In genomic region chr8:97389651-97390050, GRCm38 (mm10) we compare ENCODE assay signal across 14 mouse cellular contexts.
A peak's percentile ranks its signal among the peaks of the same experiment; 100 is the strongest.
DNase-seq lines count a peak whose midpoint lies in the region; ATAC-seq lines count a peak whose summit lies in the region.
"Had no signal": no experiment of that assay in that cellular context is flagged by ENCODE, and none has a peak within 500 bp of the region (broad histone marks: within the 10 kb centered on the region; RNA-seq: fewer than 3 reads in every experiment).

No protein-coding gene starts in this region.

- 3% methylated on average over 7 of the region's 7 CpGs for WGBS in limb, embryonic 11.5 days
- 9% methylated on average over 7 of the region's 7 CpGs for WGBS in limb, embryonic 10.5 days

- no peak overlapping the region for H3K4me3 ChIP-seq in limb, embryonic 11.5 days (ENCODE audit: low read depth, low read length)
- H3K4me3 ChIP-seq in limb, embryonic 10.5 days: no peak overlapping the region
- H3K4me3 ChIP-seq: embryonic facial prominence, embryonic 13.5 days; heart, embryonic 10.5 days; midbrain, embryonic 13.5 days had no signal

- no peak overlapping the region for H3K27ac ChIP-seq in limb, embryonic 11.5 days (replicated peaks; ENCODE audit: low read depth, low read length)
- H3K27ac ChIP-seq in limb, embryonic 10.5 days: no peak overlapping the region; the same call in 1 of the 2 replicates
- H3K27ac ChIP-seq: embryonic facial prominence, embryonic 13.5 days; heart, embryonic 10.5 days; midbrain, embryonic 13.5 days had no signal

- peak overlapping the region; percentile 1; the same call in 1 of the 2 replicates for H3K4me2 ChIP-seq in limb, embryonic 11.5 days (ENCODE audit: low read depth, severe bottlenecking)
- H3K4me2 ChIP-seq: embryonic facial prominence, embryonic 13.5 days; midbrain, embryonic 13.5 days had no signal

- H3K9ac ChIP-seq in limb, embryonic 11.5 days (ENCODE audit: low read length): no peak overlapping the region
- H3K9ac ChIP-seq: embryonic facial prominence, embryonic 13.5 days; midbrain, embryonic 13.5 days had no signal

- no peaks in the 10 kb centered on the region for H3K36me3 ChIP-seq in limb, embryonic 11.5 days (ENCODE audit: control insufficient read depth, insufficient read depth, low read length)
- no peaks in the 10 kb centered on the region for H3K36me3 ChIP-seq in limb, embryonic 10.5 days
- H3K36me3 ChIP-seq: embryonic facial prominence, embryonic 13.5 days; heart, embryonic 10.5 days; midbrain, embryonic 13.5 days had no signal

- H3K9me3 ChIP-seq in limb, embryonic 11.5 days (ENCODE audit: control insufficient read depth, low read length): no peaks in the 10 kb centered on the region
- no peaks in the 10 kb centered on the region for H3K9me3 ChIP-seq in limb, embryonic 10.5 days (replicated peaks)
- H3K9me3 ChIP-seq: embryonic facial prominence, embryonic 13.5 days; heart, embryonic 10.5 days; midbrain, embryonic 13.5 days had no signal

- peak; percentile 2 to 15 for DNase-seq in cerebellum, postnatal 14 days
- no peak for DNase-seq in limb, embryonic 11.5 days (ENCODE audit: low spot score)
- DNase-seq in limb, embryonic 10.5 days (ENCODE audit: low spot score): no peak
- DNase-seq in layer of hippocampus, postnatal 10 days (ENCODE audit: low spot score in 2 of 2): peak; percentile 4 to 17
- DNase-seq in right cerebral cortex, postnatal 25 days: peak; percentile 49
- DNase-seq in embryo, embryonic 10.5 days (ENCODE audit: low spot score): no peak
- DNase-seq in urinary bladder, postnatal 10 days (ENCODE audit: low spot score): no peak
- DNase-seq: cerebellum, adult 9-10 months; kidney, adult 9 months; spleen, adult 18-20 months had no signal

- no peak for ATAC-seq in cerebellum, adult (ENCODE audit: insufficient number of reproducible peaks, low FRiP score, low TSS enrichment)
- no peak for ATAC-seq in limb, embryonic 11.5 days (ENCODE audit: insufficient number of reproducible peaks, low FRiP score, low TSS enrichment, low read depth)
- ATAC-seq: midbrain, embryonic 13.5 days had no signal

- 0 out of 2 replicates have a peak, but pooled peaks cover 3% of the 10 kb centered on the region for H3K4me1 ChIP-seq in limb, embryonic 11.5 days (ENCODE audit: control insufficient read depth, insufficient read depth, low read length)
- peaks cover 7% of the 10 kb centered on the region; the same call in 1 of the 2 replicates for H3K4me1 ChIP-seq in limb, embryonic 10.5 days
- H3K4me1 ChIP-seq: embryonic facial prominence, embryonic 13.5 days; heart, embryonic 10.5 days; midbrain, embryonic 13.5 days had no signal

- no peaks in the 10 kb centered on the region for H3K27me3 ChIP-seq in limb, embryonic 11.5 days (ENCODE audit: control insufficient read depth, insufficient read depth, low read length)
- no peaks in the 10 kb centered on the region for H3K27me3 ChIP-seq in limb, embryonic 10.5 days (ENCODE audit: low read depth, poor library complexity, severe bottlenecking)
- H3K27me3 ChIP-seq: embryonic facial prominence, embryonic 13.5 days; midbrain, embryonic 13.5 days had no signal

Comparison
In these comparisons a context has a peak if more than half of its experiments do, and no peak if none do; other contexts are left out.
1. DNase-seq: peak in cerebellum, postnatal 14 days (2 of 2), layer of hippocampus, postnatal 10 days (2 of 2) and right cerebral cortex, postnatal 25 days (single experiment); none in limb, embryonic 11.5 days (single experiment), limb, embryonic 10.5 days (single experiment), embryo, embryonic 10.5 days (single experiment) and urinary bladder, postnatal 10 days (single experiment).